Mouse (Mus musculus) midbrain, embryonic 14.5 days (tissue): ENCODE data around the gene Dock1. TPM values are rescaled to one million over a fixed set of nuclear protein-coding genes. Genes with fewer than 3 reads are reported as not detected.
A peak's percentile ranks its signal among the peaks of the same experiment; 100 is the strongest.

Source experiments
- ATAC-seq: fragments of 200-750 bp; cut with Nextera tagmentation; 2 replicates; pipeline ENCODE4 v1.8.0; 2017; ENCODE audit warnings: moderate number of reproducible peaks, moderate library complexity; ENCODE audit not compliant: low FRiP score, low TSS enrichment
- DNase-seq: peaks from one replicate; pipeline ENCODE4 v3.0.0-alpha.2; 2015
- H3K27ac ChIP-seq: fragments of 300-500 bp; sonication (generic); replicated peaks from 2 replicates; pipeline ENCODE4 v1.5.1; 2014; ENCODE audit warnings: mild to moderate bottlenecking, low read depth, low read length, moderate library complexity
- H3K27me3 ChIP-seq: fragments of 300-500 bp; sonication (generic); 2 replicates; pipeline ENCODE4 v1.6.1; 2014; ENCODE audit warnings: low read length, control low read depth, mixed read lengths; ENCODE audit not compliant: control insufficient read depth, insufficient read depth
- H3K36me3 ChIP-seq: fragments of 300-500 bp; sonication (generic); 2 replicates; pipeline ENCODE4 v1.6.1; 2014; ENCODE audit warnings: low read length, control low read depth; ENCODE audit not compliant: control insufficient read depth, insufficient read depth
- H3K4me1 ChIP-seq: fragments of 300-500 bp; sonication (generic); 2 replicates; pipeline ENCODE4 v1.6.1; 2014; ENCODE audit warnings: mild to moderate bottlenecking, antibody characterized with exemption, low read length, control low read depth; ENCODE audit not compliant: control insufficient read depth, insufficient read depth
- H3K4me2 ChIP-seq: fragments of 300-500 bp; sonication (generic); 2 replicates; pipeline ENCODE4 v1.6.1; 2014; ENCODE audit warnings: mild to moderate bottlenecking, low read length, moderate library complexity
- H3K4me3 ChIP-seq: fragments of 300-500 bp; sonication (generic); replicated peaks from 2 replicates; pipeline ENCODE4 v1.5.1; 2014; ENCODE audit warnings: low read depth, low read length
- H3K9ac ChIP-seq: fragments of 300-500 bp; sonication (generic); replicated peaks from 2 replicates; pipeline ENCODE4 v1.6.1; 2014; ENCODE audit warnings: mild to moderate bottlenecking, low read length, moderate library complexity
- H3K9me3 ChIP-seq: fragments of 300-500 bp; sonication (generic); 2 replicates; pipeline ENCODE4 v1.6.1; 2016; ENCODE audit warnings: low read length, control low read depth, mixed read lengths; ENCODE audit not compliant: control insufficient read depth
- WGBS: fragments of 180-500 bp; shearing (Covaris S2); extraction: QIAGEN DNeasy Blood & Tissue Kit; methylation state at CpG from one replicate; pipeline ENCODE4 v1.1.7; 2014; 5-methylcytosine and 5-hydroxymethylcytosine counted together
- polyA plus RNA-seq: library from polyadenylated mRNA; unstranded; fragments of >200 nt; fragmentation: Nextera tagmentation; extraction: Ambion mirVana; gene quantifications from 2 replicates; pipeline ENCODE4 v1.2.1, GENCODE M21; 2014

The Dock1 gene
- polyA plus RNA-seq, 1 experiment from 2014 or later, result 8.4 TPM

- Histone ChIP-seq H3K4me2 (no peak overlapping the region), H3K27ac (no peak overlapping the region), H3K36me3 (no peaks in the 10 kb centered on the region), H3K27me3 (no peaks in the 10 kb centered on the region), H3K9ac (no peak overlapping the region), H3K4me1 (no peaks in the 10 kb centered on the region), H3K4me3 (no peak overlapping the region), H3K9me3 (no peaks in the 10 kb centered on the region)
- DNase-seq, result no peak
- ATAC-seq, result no peak
- WGBS, result 47% methylated on average over 7 of the region's 7 CpGs
These were observed 335.6 kb downstream of the Dock1 start for GRCm38 (mm10) chr7:135005964-135006560.

GRCm38 (mm10) chr7:135008021-135008420 lies 337.6 kb downstream of the Dock1 start:
- H3K4me1 ChIP-seq, result no peaks in the 10 kb centered on the region

GRCm38 (mm10) chr7:135010997-135011396 lies 340.5 kb downstream of the Dock1 start:
- H3K9me3 ChIP-seq, result no peaks in the 10 kb centered on the region
- H3K4me1 ChIP-seq, result no peaks in the 10 kb centered on the region
- no peak overlapping the region for H3K4me3 ChIP-seq
- no peaks in the 10 kb centered on the region for H3K27me3 ChIP-seq
- no peak overlapping the region for H3K27ac ChIP-seq
- H3K36me3 ChIP-seq, result no peaks in the 10 kb centered on the region
- 89% methylated on average over 2 of the region's 2 CpGs for WGBS
- H3K9ac ChIP-seq, result no peak overlapping the region
- H3K4me2 ChIP-seq, result no peak overlapping the region
- DNase-seq (no peak), ATAC-seq (no peak)

More at GRCm38 (mm10) chr7:135008021-135008420, 337.6 kb downstream of the Dock1 start:
- Histone ChIP-seq H3K4me3 (no peak overlapping the region), H3K36me3 (no peaks in the 10 kb centered on the region), H3K9me3 (no peaks in the 10 kb centered on the region), H3K4me2 (no peak overlapping the region), H3K27ac (no peak overlapping the region), H3K9ac (no peak overlapping the region), H3K27me3 (no peaks in the 10 kb centered on the region)
- ATAC-seq (no peak), DNase-seq (no peak)
- WGBS, result 95% methylated on average over 2 of the region's 2 CpGs

GRCm38 (mm10) chr7:135017531-135017930 lies 347.1 kb downstream of the Dock1 start:
- 71% methylated on average over 1 of the region's 1 CpGs for WGBS
- DNase-seq (peak; percentile 12), ATAC-seq (no peak)
- Histone ChIP-seq H3K4me3 (no peak overlapping the region), H3K27ac (no peak overlapping the region), H3K27me3 (no peaks in the 10 kb centered on the region), H3K9ac (no peak overlapping the region), H3K4me1 (peaks cover 10% of the 10 kb centered on the region; the same call in 1 of the 2 replicates), H3K4me2 (no peak overlapping the region), H3K9me3 (no peaks in the 10 kb centered on the region), H3K36me3 (no peaks in the 10 kb centered on the region)

- no peaks in the 10 kb centered on the region for H3K27me3 ChIP-seq
- 62% methylated on average over 7 of the region's 7 CpGs for WGBS
- DNase-seq, result no peak
- H3K36me3 ChIP-seq, result no peaks in the 10 kb centered on the region
- H3K4me2 ChIP-seq, result no peak overlapping the region
- H3K9me3 ChIP-seq, result no peaks in the 10 kb centered on the region
- peaks cover 10% of the 10 kb centered on the region; the same call in 1 of the 2 replicates for H3K4me1 ChIP-seq
- no peak overlapping the region for H3K4me3 ChIP-seq
- no peak for ATAC-seq
- no peak overlapping the region for H3K9ac ChIP-seq
- H3K27ac ChIP-seq, result no peak overlapping the region
These were observed 350.3 kb downstream of the Dock1 start for GRCm38 (mm10) chr7:135020762-135021161.

GRCm38 (mm10) chr7:135021544-135022100 lies 351.2 kb downstream of the Dock1 start:
- Histone ChIP-seq H3K27me3 (no peaks in the 10 kb centered on the region), H3K9me3 (no peaks in the 10 kb centered on the region), H3K9ac (no peak overlapping the region), H3K27ac (no peak overlapping the region), H3K4me2 (no peak overlapping the region), H3K4me1 (peaks cover 8% of the 10 kb centered on the region; the same call in 1 of the 2 replicates), H3K4me3 (no peak overlapping the region), H3K36me3 (no peaks in the 10 kb centered on the region)
- WGBS, result 81% methylated on average over 9 of the region's 9 CpGs
- DNase-seq (no peak), ATAC-seq (no peak)

GRCm38 (mm10) chr7:135024531-135024930 lies 354.1 kb downstream of the Dock1 start:
- Histone ChIP-seq H3K36me3 (no peaks in the 10 kb centered on the region), H3K9ac (no peak overlapping the region), H3K27me3 (no peaks in the 10 kb centered on the region), H3K9me3 (no peaks in the 10 kb centered on the region), H3K4me3 (no peak overlapping the region), H3K4me2 (no peak overlapping the region), H3K4me1 (no peaks in the 10 kb centered on the region), H3K27ac (no peak overlapping the region)
- DNase-seq (no peak), ATAC-seq (no peak)
- WGBS, result 93% methylated on average over 5 of the region's 5 CpGs

GRCm38 (mm10) chr7:135028716-135029115 lies 358.3 kb downstream of the Dock1 start:
- H3K4me3 ChIP-seq, result no peak overlapping the region
- DNase-seq, result no peak
- WGBS, result 89% methylated on average over 2 of the region's 2 CpGs
- no peak overlapping the region for H3K27ac ChIP-seq
- no peaks in the 10 kb centered on the region for H3K4me1 ChIP-seq
- H3K4me2 ChIP-seq, result no peak overlapping the region
- no peak overlapping the region for H3K9ac ChIP-seq
- H3K27me3 ChIP-seq, result no peaks in the 10 kb centered on the region
- ATAC-seq, result no peak
- H3K9me3 ChIP-seq, result no peaks in the 10 kb centered on the region
- H3K36me3 ChIP-seq, result no peaks in the 10 kb centered on the region

- 87% methylated on average over 3 of the region's 3 CpGs for WGBS
- Histone ChIP-seq H3K9me3 (no peaks in the 10 kb centered on the region), H3K4me3 (no peak overlapping the region), H3K27me3 (no peaks in the 10 kb centered on the region), H3K9ac (no peak overlapping the region), H3K27ac (no peak overlapping the region), H3K36me3 (no peaks in the 10 kb centered on the region), H3K4me2 (no peak overlapping the region), H3K4me1 (no peaks in the 10 kb centered on the region)
- DNase-seq (no peak), ATAC-seq (no peak)
These were observed 358.7 kb downstream of the Dock1 start for GRCm38 (mm10) chr7:135029136-135029535.
